Mouse (Mus musculus) thymus, postnatal 4 days (tissue): ENCODE results near the gene Sirt6.

Source experiments
- DNase-seq: peaks from one replicate; pipeline ENCODE4 v3.0.0; 2021

Sirt6 gene

DNA sequence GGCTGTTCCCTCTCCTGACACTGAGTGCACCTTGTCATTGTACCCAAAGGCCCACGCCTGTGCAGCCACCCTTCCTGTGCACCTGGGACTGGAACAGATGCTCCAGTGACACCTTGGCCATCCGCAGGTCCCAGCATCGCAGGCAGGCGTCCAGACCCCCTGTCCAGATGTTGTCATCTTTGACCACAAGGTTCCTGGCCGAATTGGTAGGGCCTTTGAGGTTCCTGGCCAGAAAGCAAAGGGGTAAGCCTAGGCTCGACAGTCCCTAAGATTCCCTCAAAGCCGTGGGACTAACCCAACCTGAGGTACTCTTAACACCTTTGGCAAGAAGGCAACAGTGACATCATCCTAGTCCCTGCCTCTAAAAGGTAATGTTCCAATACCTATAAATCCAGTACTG, 35.0 kb downstream of the Sirt6 start:
- DNase-seq = no peak

DNA sequence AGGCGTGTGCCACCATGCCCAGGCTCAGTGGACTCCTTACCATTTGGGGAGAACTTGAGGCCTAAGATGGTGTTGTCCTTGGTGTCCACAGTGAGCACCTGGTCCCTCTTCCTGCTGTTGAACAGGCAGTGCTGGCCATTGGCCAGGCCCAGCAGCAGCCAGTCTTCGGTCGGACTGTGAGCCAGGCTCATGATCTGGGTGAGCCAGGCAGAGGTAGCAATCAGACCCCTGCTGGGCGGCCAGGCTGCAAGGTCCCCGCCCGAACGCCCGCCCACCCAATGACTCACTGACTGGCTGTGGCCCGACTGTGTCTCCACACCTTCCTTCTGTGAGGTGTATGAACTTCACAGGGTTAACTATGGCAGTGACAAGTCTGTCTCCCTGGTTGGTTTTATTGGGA, 35.8 kb downstream of the Sirt6 start:
- DNase-seq = no peak

GRCm38 (mm10) chr10:81588739-81589138, 38.9 kb downstream of the Sirt6 start:
- DNase-seq = no peak

DNA sequence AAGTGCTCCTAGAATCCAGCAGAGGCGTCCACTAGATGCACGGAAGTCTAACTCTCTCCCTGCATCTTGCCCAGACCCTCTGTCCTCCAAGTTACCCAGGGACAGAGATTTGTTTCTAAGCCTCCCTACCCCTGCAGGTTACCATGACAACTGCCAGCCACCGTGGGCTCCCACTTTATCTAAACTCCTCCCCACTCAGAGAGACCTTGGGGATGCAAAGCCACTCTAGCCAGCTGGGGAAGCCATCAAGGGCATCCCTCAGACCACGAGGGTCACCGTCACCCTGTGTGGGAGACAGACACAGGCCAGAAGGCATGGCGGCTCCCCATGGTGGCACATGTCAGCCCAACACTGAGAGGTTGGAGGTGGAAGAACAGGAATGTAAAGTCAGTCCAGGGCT, 44.2 kb downstream of the Sirt6 start:
- DNase-seq = no peak

DNA sequence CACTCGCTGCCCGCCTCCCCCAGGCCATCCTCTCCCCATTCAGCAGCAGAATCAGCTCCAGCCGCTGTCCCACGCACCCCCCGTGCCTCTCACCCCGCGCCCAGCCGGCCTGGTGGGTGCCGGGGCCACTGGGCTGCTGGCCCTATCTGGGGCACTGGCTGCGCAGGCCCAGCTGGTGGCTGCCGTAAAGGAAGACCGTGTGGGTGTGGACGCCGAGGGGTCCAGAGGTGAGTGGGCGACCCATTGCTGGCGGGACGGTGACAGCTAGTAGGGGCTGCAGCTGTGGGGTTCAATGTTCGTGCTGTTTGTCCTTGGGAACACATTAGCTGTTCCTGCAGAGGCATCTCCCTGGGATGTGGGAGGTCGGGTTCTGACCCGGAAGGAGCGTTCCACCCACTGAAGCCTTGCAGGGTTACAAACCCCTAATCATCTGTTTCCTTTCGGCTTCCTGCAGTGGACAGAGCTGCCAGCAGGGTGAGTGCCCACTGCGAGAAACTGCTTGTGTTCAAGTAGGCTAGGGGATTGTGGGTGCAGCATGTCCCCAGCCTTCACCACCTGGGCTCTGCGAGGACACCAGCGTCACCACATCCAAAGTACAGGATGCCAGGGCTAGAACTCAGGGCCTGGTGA, 47.0 kb downstream of the Sirt6 start:
- peak; percentile 41 for DNase-seq

- no peak for DNase-seq
Observed at GRCm38 (mm10) chr10:81579967-81580366, 47.6 kb downstream of the Sirt6 start.

GRCm38 (mm10) chr10:81575695-81576094, 51.9 kb downstream of the Sirt6 start:
- DNase-seq = peak; percentile 68

DNA sequence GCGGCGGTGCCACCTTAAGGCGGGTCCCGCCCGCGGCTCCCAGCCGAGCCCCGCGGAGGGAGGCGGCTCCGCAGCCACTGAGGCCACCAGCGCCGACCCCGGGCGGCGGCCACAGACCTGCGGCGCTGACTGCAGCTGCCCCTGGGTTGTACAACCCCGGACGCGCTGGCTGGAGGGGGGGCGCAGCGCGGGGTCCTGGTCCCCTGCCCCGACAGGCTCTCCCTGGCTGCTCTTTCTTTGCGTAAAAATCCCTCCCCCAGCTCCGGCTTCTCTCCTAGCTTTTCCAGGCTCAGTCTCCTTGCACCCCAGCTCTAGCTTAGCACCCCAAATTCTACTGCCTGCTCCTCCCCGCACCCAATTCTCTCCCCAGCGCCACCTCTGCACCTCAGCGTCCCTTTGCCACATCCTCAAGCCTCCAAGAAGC, 52.4 kb downstream of the Sirt6 start:
- DNase-seq = peak; percentile 67

- DNase-seq = peak; percentile 61
Observed at GRCm38 (mm10) chr10:81574081-81575056, 53.2 kb downstream of the Sirt6 start, which contains the start of gene Tle2. Gene Tle2, plus strand, starts transcription at chr10:81574561.

DNA sequence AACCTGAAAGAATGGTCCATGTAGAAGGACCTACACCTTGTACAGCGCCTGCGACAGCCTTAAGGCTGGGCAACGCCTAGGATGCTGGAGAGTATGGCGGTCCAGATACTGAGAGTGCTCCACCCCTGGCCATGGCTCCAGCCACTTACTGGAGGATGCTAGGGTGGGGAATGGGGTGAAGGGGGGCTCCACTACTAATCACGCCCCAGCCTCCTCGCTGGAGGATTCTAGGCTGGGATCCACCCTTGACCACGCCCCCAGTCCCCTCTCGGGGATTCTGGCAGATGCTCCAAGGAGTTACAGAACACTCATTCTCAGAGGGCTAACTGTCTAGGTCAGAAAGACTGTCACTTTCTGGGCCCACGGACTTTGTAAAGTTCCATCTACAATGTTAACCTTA, 54.6 kb downstream of the Sirt6 start:
- peak; percentile 45 for DNase-seq

DNA sequence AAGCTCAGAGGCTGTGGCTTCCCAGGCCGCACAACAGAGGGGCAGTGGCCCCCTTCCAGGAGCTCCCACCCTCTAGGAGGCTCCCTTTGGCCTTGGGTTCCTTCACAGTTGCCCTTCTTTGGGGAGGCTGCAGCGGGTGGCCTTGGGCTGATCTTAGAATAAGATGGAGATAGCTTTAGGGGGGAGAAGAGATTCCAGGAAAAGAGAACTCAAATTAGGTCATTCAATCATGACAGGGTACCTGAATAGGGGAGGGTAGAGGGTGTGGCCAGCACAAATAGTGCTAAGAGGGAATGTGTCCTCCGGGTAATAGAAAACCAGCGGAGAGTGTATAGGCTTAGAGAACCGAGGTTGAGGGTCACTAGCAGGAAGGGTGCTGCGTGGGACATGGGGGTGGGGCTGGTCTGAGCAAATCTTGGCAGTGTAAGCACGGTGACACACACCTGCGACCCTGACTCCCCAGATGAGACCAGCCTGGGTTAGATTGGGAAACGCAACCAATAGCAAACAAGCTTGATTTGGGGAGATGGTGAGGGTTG, 55.4 kb downstream of the Sirt6 start:
- peak; percentile 36 for DNase-seq
